Mouse (Mus musculus): ENCODE data around the gene Ntm. TPM values are rescaled to one million over a fixed set of nuclear protein-coding genes. Genes with fewer than 3 reads are reported as not detected.

Gene Ntm
- polyA plus RNA-seq, 2 experiments, result 23.9 to 32.4 TPM

DNA sequence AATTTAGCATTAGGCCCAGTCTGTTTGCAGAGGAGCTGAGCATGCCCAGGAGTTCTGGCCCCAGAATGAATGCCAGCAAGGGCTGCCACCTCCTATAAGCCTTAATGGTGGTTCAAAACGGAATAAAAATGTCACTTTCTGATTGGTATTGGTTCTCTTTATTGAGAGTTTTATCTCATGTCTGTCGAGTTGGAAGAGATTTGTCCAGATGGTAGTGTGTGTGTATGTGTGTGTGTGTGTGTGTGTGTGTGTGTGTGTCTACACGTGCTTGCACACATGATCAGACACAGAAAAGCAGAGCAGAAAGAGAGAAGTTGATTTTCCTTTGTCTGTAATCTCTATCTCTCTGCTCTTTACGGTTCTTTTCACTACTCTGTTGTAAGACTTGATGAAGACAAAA is 518.9 kb downstream of the Ntm start:
- Histone ChIP-seq H3K9me3 (ENCODE audit: control insufficient read depth, low read length) (no peaks in the 10 kb centered on the region), H3K4me2 (replicated peaks; ENCODE audit: low read depth, low read length, severe bottlenecking) (no peak overlapping the region), H3K4me1 (ENCODE audit: control insufficient read depth, insufficient read depth, low read length) (no peaks in the 10 kb centered on the region), H3K27ac (replicated peaks; ENCODE audit: low read depth, low read length) (no peak overlapping the region), H3K9ac (ENCODE audit: low read depth, low read length, severe bottlenecking) (no peak overlapping the region), H3K4me3 (replicated peaks; ENCODE audit: low read length) (no peak overlapping the region), H3K27me3 (ENCODE audit: control insufficient read depth, insufficient read depth, low read length) (no peaks in the 10 kb centered on the region), H3K36me3 (ENCODE audit: control insufficient read depth, insufficient read depth, low read length) (no peaks in the 10 kb centered on the region)
- DNase-seq (ENCODE audit: low spot score) (no peak), ATAC-seq (ENCODE audit: low FRiP score, low read depth) (no peak)
- no peak for TF ChIP-seq POLR2A (IDR thresholded peaks at IDR 0.05; ENCODE audit: borderline replicate concordance, extremely low read depth, insufficient read depth, insufficient read length)
- WGBS, result 56% methylated on average over 4 of the region's 4 CpGs

DNA sequence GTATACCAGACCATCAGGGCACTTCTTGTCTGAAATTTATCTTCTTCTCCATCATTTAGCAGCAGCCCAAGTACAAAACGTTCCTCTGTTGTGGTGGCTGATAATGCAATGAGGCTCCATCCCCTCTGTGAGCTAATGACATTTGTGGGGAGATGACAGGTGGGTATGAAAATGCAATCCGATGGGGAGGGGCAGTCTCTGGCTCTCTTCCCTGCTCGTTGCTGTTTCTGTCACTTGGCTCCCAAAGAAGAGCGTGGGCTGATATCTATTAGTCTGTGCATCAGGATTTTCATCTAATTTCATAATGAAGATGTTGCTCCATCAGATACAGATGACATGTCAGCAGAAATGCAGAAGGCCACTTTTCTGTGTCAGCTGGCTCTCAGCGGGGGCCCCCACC is 523.5 kb downstream of the Ntm start:
- Histone ChIP-seq H3K4me1 (ENCODE audit: control insufficient read depth, insufficient read depth, low read length) (no peaks in the 10 kb centered on the region), H3K27ac (replicated peaks; ENCODE audit: low read depth, low read length) (no peak overlapping the region), H3K4me2 (replicated peaks; ENCODE audit: low read depth, low read length, severe bottlenecking) (no peak overlapping the region), H3K36me3 (ENCODE audit: control insufficient read depth, insufficient read depth, low read length) (no peaks in the 10 kb centered on the region), H3K9ac (ENCODE audit: low read depth, low read length, severe bottlenecking) (no peak overlapping the region), H3K9me3 (ENCODE audit: control insufficient read depth, low read length) (no peaks in the 10 kb centered on the region), H3K4me3 (replicated peaks; ENCODE audit: low read length) (no peak overlapping the region), H3K27me3 (ENCODE audit: control insufficient read depth, insufficient read depth, low read length) (no peaks in the 10 kb centered on the region)
- no peak for TF ChIP-seq POLR2A (IDR thresholded peaks at IDR 0.05; ENCODE audit: borderline replicate concordance, extremely low read depth, insufficient read depth, insufficient read length)
- no peak for DNase-seq (ENCODE audit: low spot score)
- no peak for ATAC-seq (ENCODE audit: low FRiP score, low read depth)
- 51% methylated on average over 5 of the region's 5 CpGs for WGBS

DNA sequence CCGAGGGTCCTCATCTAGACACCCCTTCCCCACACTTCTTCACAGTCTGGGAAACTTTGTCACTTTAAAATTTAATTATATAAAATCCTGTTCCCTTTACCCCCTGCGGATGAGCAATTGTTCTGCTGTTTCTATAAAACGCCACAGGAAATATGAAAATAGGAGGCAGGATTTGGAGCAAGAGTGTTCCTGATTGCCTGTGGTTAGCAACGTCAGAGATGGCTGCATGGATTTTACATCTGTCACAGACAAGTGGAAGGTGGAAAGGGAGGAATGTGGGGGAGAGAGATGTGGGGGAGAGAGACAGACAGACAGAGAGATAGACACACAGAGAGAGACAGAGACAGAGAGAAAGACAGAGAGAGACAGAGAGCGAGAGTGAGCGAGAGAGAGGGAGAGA is 528.3 kb downstream of the Ntm start:
- H3K27me3 ChIP-seq (ENCODE audit: control insufficient read depth, insufficient read depth, low read length), result no peaks in the 10 kb centered on the region
- 40% methylated on average over 6 of the region's 6 CpGs for WGBS
- ATAC-seq (ENCODE audit: low FRiP score, low read depth), result no peak; the same call in 1 of the 2 replicates

DNA sequence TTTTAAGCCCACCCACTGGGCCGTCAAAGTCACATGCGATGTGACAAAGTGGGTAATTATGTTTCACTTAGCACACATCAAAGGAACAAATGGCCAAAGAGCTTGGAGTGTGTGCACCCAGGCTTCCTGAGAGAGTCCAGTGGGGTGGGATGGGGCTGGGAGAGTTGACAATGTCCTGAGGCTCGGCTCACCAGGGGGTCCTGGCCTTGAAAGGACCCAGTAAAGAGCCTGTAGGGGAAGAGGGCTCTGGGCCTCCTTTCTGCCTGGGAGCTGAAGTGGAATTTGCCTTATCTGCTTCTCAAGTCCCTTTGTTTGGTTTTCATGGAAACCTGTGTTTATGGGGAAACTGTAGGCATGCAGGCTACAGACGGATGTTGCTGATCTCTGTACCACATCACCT is 529.0 kb downstream of the Ntm start:
- TF ChIP-seq POLR2A (IDR thresholded peaks at IDR 0.05; ENCODE audit: borderline replicate concordance, extremely low read depth, insufficient read depth, insufficient read length), result no peak
- ATAC-seq (ENCODE audit: low FRiP score, low read depth), result no peak; the same call in 1 of the 2 replicates
- Histone ChIP-seq H3K9ac (ENCODE audit: low read depth, low read length, severe bottlenecking) (no peak overlapping the region), H3K4me1 (ENCODE audit: control insufficient read depth, insufficient read depth, low read length) (peaks cover 6% of the 10 kb centered on the region; the same call in 1 of the 2 replicates), H3K4me3 (replicated peaks; ENCODE audit: low read length) (no peak overlapping the region), H3K36me3 (ENCODE audit: control insufficient read depth, insufficient read depth, low read length) (no peaks in the 10 kb centered on the region), H3K27me3 (ENCODE audit: control insufficient read depth, insufficient read depth, low read length) (no peaks in the 10 kb centered on the region), H3K4me2 (replicated peaks; ENCODE audit: low read depth, low read length, severe bottlenecking) (no peak overlapping the region), H3K9me3 (ENCODE audit: control insufficient read depth, low read length) (no peaks in the 10 kb centered on the region), H3K27ac (replicated peaks; ENCODE audit: low read depth, low read length) (no peak overlapping the region)
- DNase-seq (ENCODE audit: low spot score), result no peak
- WGBS, result 2% methylated on average over 4 of the region's 4 CpGs

More for the DNA sequence above, 528.3 kb downstream of the Ntm start:
- no peak overlapping the region for H3K27ac ChIP-seq (replicated peaks; ENCODE audit: low read depth, low read length)
- no peak overlapping the region for H3K4me2 ChIP-seq (replicated peaks; ENCODE audit: low read depth, low read length, severe bottlenecking)
- no peaks in the 10 kb centered on the region for H3K9me3 ChIP-seq (ENCODE audit: control insufficient read depth, low read length)
- no peaks in the 10 kb centered on the region for H3K36me3 ChIP-seq (ENCODE audit: control insufficient read depth, insufficient read depth, low read length)
- no peak overlapping the region for H3K4me3 ChIP-seq (replicated peaks; ENCODE audit: low read length)
- DNase-seq (ENCODE audit: low spot score), result no peak
- H3K4me1 ChIP-seq (ENCODE audit: control insufficient read depth, insufficient read depth, low read length), result peaks cover 6% of the 10 kb centered on the region; the same call in 1 of the 2 replicates
- H3K9ac ChIP-seq (ENCODE audit: low read depth, low read length, severe bottlenecking), result no peak overlapping the region
- no peak for TF ChIP-seq POLR2A (IDR thresholded peaks at IDR 0.05; ENCODE audit: borderline replicate concordance, extremely low read depth, insufficient read depth, insufficient read length)

DNA sequence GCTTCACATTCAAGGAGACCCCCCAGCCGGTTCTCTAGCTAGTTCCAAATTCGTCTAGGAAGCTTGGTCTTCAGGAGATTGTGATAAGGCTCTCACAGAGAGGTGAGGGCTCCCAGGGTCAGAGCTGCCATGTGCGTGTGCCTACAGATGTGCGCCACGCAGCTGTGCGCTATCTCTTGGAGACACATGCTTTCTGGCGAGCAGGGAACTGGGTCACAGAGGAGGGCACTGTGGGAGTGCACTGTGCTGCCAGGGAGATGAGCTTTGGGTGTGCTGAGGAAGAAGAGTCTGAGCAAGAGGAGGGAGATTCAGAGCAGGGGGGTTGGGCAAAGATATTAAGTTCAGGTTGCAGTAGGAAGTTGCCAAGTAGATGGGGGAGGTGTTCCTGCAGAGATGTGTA is 529.8 kb downstream of the Ntm start:
- H3K4me1 ChIP-seq (ENCODE audit: control insufficient read depth, insufficient read depth, low read length), result peaks cover 6% of the 10 kb centered on the region; the same call in 1 of the 2 replicates
- no peak for ATAC-seq (ENCODE audit: low FRiP score, low read depth)
- H3K9me3 ChIP-seq (ENCODE audit: control insufficient read depth, low read length), result no peaks in the 10 kb centered on the region
- H3K4me2 ChIP-seq (replicated peaks; ENCODE audit: low read depth, low read length, severe bottlenecking), result no peak overlapping the region
- H3K4me3 ChIP-seq (replicated peaks; ENCODE audit: low read length), result no peak overlapping the region
- no peak overlapping the region for H3K27ac ChIP-seq (replicated peaks; ENCODE audit: low read depth, low read length)
- DNase-seq (ENCODE audit: low spot score), result no peak
- 36% methylated on average over 7 of the region's 7 CpGs for WGBS
- no peaks in the 10 kb centered on the region for H3K36me3 ChIP-seq (ENCODE audit: control insufficient read depth, insufficient read depth, low read length)
- TF ChIP-seq POLR2A (IDR thresholded peaks at IDR 0.05; ENCODE audit: borderline replicate concordance, extremely low read depth, insufficient read depth, insufficient read length), result no peak
- no peaks in the 10 kb centered on the region for H3K27me3 ChIP-seq (ENCODE audit: control insufficient read depth, insufficient read depth, low read length)
- no peak overlapping the region for H3K9ac ChIP-seq (ENCODE audit: low read depth, low read length, severe bottlenecking)

DNA sequence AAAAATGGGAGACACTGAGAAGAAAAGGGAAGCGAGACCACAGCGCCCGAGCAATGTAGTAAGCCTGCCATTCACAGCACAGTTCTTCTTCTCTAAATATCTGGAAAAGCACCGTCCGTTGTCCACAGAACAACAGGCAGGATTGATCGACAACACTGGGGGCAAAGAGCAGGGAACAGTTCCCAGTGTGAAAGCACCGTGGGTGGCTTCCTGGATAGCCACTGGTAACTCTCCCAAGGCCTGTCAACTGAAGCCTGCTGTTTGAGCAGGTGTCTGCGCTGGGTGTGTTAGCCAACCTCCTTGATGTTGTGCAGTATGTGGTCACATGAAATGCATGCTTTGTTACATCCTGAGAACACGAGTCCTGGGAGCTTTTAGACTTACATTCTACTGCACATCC is 531.4 kb downstream of the Ntm start:
- H3K4me1 ChIP-seq (ENCODE audit: control insufficient read depth, insufficient read depth, low read length), result peaks cover 6% of the 10 kb centered on the region; the same call in 1 of the 2 replicates
- DNase-seq (ENCODE audit: low spot score) (no peak), ATAC-seq (ENCODE audit: low FRiP score, low read depth) (no peak)
- no peak overlapping the region for H3K4me2 ChIP-seq (replicated peaks; ENCODE audit: low read depth, low read length, severe bottlenecking)
- no peak overlapping the region for H3K9ac ChIP-seq (ENCODE audit: low read depth, low read length, severe bottlenecking)
- no peak overlapping the region for H3K27ac ChIP-seq (replicated peaks; ENCODE audit: low read depth, low read length)
- no peaks in the 10 kb centered on the region for H3K9me3 ChIP-seq (ENCODE audit: control insufficient read depth, low read length)
- no peaks in the 10 kb centered on the region for H3K36me3 ChIP-seq (ENCODE audit: control insufficient read depth, insufficient read depth, low read length)
- H3K4me3 ChIP-seq (replicated peaks; ENCODE audit: low read length), result no peak overlapping the region
- H3K27me3 ChIP-seq (ENCODE audit: control insufficient read depth, insufficient read depth, low read length), result no peaks in the 10 kb centered on the region
- no peak for TF ChIP-seq POLR2A (IDR thresholded peaks at IDR 0.05; ENCODE audit: borderline replicate concordance, extremely low read depth, insufficient read depth, insufficient read length)
- WGBS, result 82% methylated on average over 9 of the region's 9 CpGs
